Mouse (Mus musculus) megakaryocyte, embryonic 14.5 days (primary cell): ENCODE results near the gene Asphd1. TPM values are rescaled to one million over a fixed set of nuclear protein-coding genes. Genes with fewer than 3 reads are reported as not detected.

Source experiments
- H3K27me3 ChIP-seq: replicated peaks from 2 replicates; pipeline ENCODE3; 2012; ENCODE audit warnings: inconsistent platforms
- H3K36me3 ChIP-seq: replicated peaks from 2 replicates; pipeline ENCODE3; 2012; ENCODE audit warnings: low read length, inconsistent platforms, mixed read lengths
- H3K4me1 ChIP-seq: 2 replicates; pipeline ENCODE4 v1.6.1; 2012; ENCODE audit warnings: inconsistent platforms
- H3K4me3 ChIP-seq: replicated peaks from 2 replicates; pipeline ENCODE3; 2012; ENCODE audit warnings: moderate library complexity, mild to moderate bottlenecking, inconsistent platforms
- H3K9me3 ChIP-seq: 2 replicates; pipeline ENCODE4 v1.6.1; 2012; ENCODE audit warnings: inconsistent platforms
- FLI1 ChIP-seq: IDR thresholded peaks from 2 replicates; pipeline ENCODE4 v1.6.1; 2012; ENCODE audit warnings: low read length, inconsistent platforms, mixed read lengths
- GATA1 ChIP-seq: IDR thresholded peaks from 3 replicates; pipeline ENCODE4 v1.6.1; 2012; ENCODE audit warnings: mixed read lengths, low read length, inconsistent platforms, borderline replicate concordance
- polyA plus RNA-seq: library from polyadenylated mRNA; stranded (reverse); fragments of >175 nt; gene quantifications from 2 replicates; pipeline ENCODE4 v1.2.3, GENCODE M21; 2012; ENCODE audit warnings: low replicate concordance; ENCODE audit not compliant: insufficient read depth

Asphd1 gene
- polyA plus RNA-seq, 1 experiment, result not detected

GRCm38 (mm10) chr7:126898102-126898990, 51.0 kb downstream of the Asphd1 start:
- peaks cover 5% of the 10 kb centered on the region for H3K27me3 ChIP-seq
- TF ChIP-seq FLI1, result no peak
- no peak for TF ChIP-seq GATA1
- H3K9me3 ChIP-seq, result no peaks in the 10 kb centered on the region
- H3K4me3 ChIP-seq, result peak overlapping the region; percentile 99
- peaks cover 38% of the 10 kb centered on the region for H3K4me1 ChIP-seq
- peaks cover 30% of the 10 kb centered on the region for H3K36me3 ChIP-seq

- Histone ChIP-seq H3K4me1 (peaks cover 38% of the 10 kb centered on the region), H3K27me3 (peaks cover 2% of the 10 kb centered on the region), H3K9me3 (no peaks in the 10 kb centered on the region), H3K36me3 (peaks cover 38% of the 10 kb centered on the region), H3K4me3 (peak overlapping the region; percentile 99)
- TF ChIP-seq GATA1, result no peak
- no peak for TF ChIP-seq FLI1
Observed at GRCm38 (mm10) chr7:126897390-126898101, 51.8 kb downstream of the Asphd1 start.

DNA sequence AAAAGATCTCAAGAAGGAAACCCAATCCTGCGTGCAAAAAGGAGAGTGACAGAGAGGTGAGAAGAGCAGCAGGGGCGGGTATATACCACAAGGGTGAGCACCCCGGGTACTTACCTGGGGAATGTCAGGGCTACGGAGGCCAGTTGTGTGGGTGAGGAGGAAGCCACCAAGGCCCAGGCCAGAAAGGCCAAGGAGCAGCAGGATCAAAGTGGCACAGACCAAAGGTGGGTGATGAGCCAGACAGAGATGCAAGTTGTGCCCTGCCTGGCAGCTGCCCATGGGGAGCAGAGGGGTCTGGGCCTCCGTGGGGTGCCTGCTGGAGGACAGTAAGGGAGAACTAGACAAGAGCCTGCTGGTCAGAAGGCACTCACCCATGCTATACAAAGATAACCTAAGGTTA, 52.5 kb downstream of the Asphd1 start:
- peaks cover 43% of the 10 kb centered on the region for H3K36me3 ChIP-seq
- TF ChIP-seq FLI1, result no peak
- no peak for TF ChIP-seq GATA1
- no peaks in the 10 kb centered on the region for H3K9me3 ChIP-seq
- H3K4me3 ChIP-seq, result peak overlapping the region; percentile 99
- H3K4me1 ChIP-seq, result peaks cover 38% of the 10 kb centered on the region
- peaks cover 2% of the 10 kb centered on the region for H3K27me3 ChIP-seq

Other genes starting within 250 kb of the Asphd1 start
- gene Coro1a, start 241.8 kb downstream of the Asphd1 start, polyA plus RNA-seq, result 1,070 and 1,578 TPM in 2 replicates
- 213 and 289 TPM in 2 replicates for gene Mapk3, start 190.0 kb downstream of the Asphd1 start, polyA plus RNA-seq
- gene Gdpd3, start 183.2 kb downstream of the Asphd1 start, polyA plus RNA-seq, result 3.4 TPM in 1 of 2 replicates, not detected in the other
- 284 and 689 TPM in 2 replicates for gene Ypel3, start 172.6 kb downstream of the Asphd1 start, polyA plus RNA-seq
- gene Tbx6, start 168.1 kb downstream of the Asphd1 start, polyA plus RNA-seq, result 3.0 and 15.0 TPM in 2 replicates
- 46.3 and 115 TPM in 2 replicates for gene Ppp4c, start 157.1 kb downstream of the Asphd1 start, polyA plus RNA-seq
- gene Fam57b, start 151.9 kb downstream of the Asphd1 start, polyA plus RNA-seq, result 13.5 and 29.3 TPM in 2 replicates
- not detected in 2 replicates for gene 4930451I11Rik, start 117.9 kb downstream of the Asphd1 start, polyA plus RNA-seq
- gene Doc2a, start 102.2 kb downstream of the Asphd1 start, polyA plus RNA-seq, result 1.3 TPM in 1 of 2 replicates, not detected in the other
- gene Hirip3, start 87.6 kb downstream of the Asphd1 start, polyA plus RNA-seq, result 9.3 and 60.8 TPM in 2 replicates
- gene Ino80e, start 87.2 kb downstream of the Asphd1 start, polyA plus RNA-seq, result 823 and 1,411 TPM in 2 replicates
- 159 and 479 TPM in 2 replicates for gene Taok2, start 64.9 kb downstream of the Asphd1 start, polyA plus RNA-seq
- 50.9 TPM in 2 replicates for gene Tmem219, start 26.7 kb downstream of the Asphd1 start, polyA plus RNA-seq
- gene Kctd13, start 20.7 kb downstream of the Asphd1 start, polyA plus RNA-seq, result 26.4 and 59.2 TPM in 2 replicates
- gene Sez6l2, start 981 bp upstream of the Asphd1 start, polyA plus RNA-seq, result 1.7 and 2.0 TPM in 2 replicates
- 105 and 211 TPM in 2 replicates for gene Cdipt, start 26.3 kb upstream of the Asphd1 start, polyA plus RNA-seq
- 1.8 TPM in 1 of 2 replicates, not detected in the other for gene Cdiptos, start 26.5 kb upstream of the Asphd1 start, polyA plus RNA-seq
- gene Mvp, start 65.0 kb upstream of the Asphd1 start, polyA plus RNA-seq, result 39.1 and 72.4 TPM in 2 replicates
- gene Pagr1b, start 66.9 kb upstream of the Asphd1 start, polyA plus RNA-seq, result 4.2 TPM in 1 of 2 replicates, not detected in the other
- gene Pagr1a, start 67.8 kb upstream of the Asphd1 start, polyA plus RNA-seq, result 15.8 and 94.8 TPM in 2 replicates
- 164 and 252 TPM in 2 replicates for gene Gm42742, start 71.5 kb upstream of the Asphd1 start, polyA plus RNA-seq
- 0.68 and 3.9 TPM in 2 replicates for gene Prrt2, start 71.6 kb upstream of the Asphd1 start, polyA plus RNA-seq
- 324 and 1,017 TPM in 2 replicates for gene Maz, start 77.5 kb upstream of the Asphd1 start, polyA plus RNA-seq
- 6.8 and 18.0 TPM in 2 replicates for gene Kif22, start 92.9 kb upstream of the Asphd1 start, polyA plus RNA-seq
- not detected in 2 replicates for gene Zg16, start 137.7 kb upstream of the Asphd1 start, polyA plus RNA-seq
- 71.8 and 93.9 TPM in 2 replicates for gene AI467606, start 141.8 kb upstream of the Asphd1 start, polyA plus RNA-seq
- not detected in 2 replicates for gene Qprt, start 172.6 kb upstream of the Asphd1 start, polyA plus RNA-seq
- 2.2 and 17.4 TPM in 2 replicates for gene Spn, start 188.2 kb upstream of the Asphd1 start, polyA plus RNA-seq
- 13.5 and 43.5 TPM in 2 replicates for gene Cd2bp2, start 246.5 kb upstream of the Asphd1 start, polyA plus RNA-seq